Mouse (Mus musculus) lung, adult 2 months (tissue): ENCODE measurements at regions not wholly inside any gene's neighbourhood (a gene's known extent, or its start where the extent isn't known, plus 50 kb on each side); places are given as distances from the start of the nearest gene placed in this dataset.

Source experiments
- CTCF ChIP-seq: fragments of 200-500 bp; IDR thresholded peaks from 2 replicates; pipeline ENCODE4 v1.5.1; 2011; ENCODE audit warnings: mild to moderate bottlenecking, low read length, control low read depth; ENCODE audit not compliant: insufficient read depth
- POLR2A ChIP-seq: fragments of 200-500 bp; IDR thresholded peaks from 2 replicates; pipeline ENCODE4 v1.6.1; 2011; ENCODE audit warnings: low read depth, mild to moderate bottlenecking, control low read depth, low read length, borderline replicate concordance; ENCODE audit errors: extremely low read depth

- TF ChIP-seq CTCF (no peak), POLR2A (no peak)
These were observed 130.1 kb upstream of the Map3k7 start for GRCm38 (mm10) chr4:31833828-31834227.
